Mouse (Mus musculus) adrenal gland (tissue): ENCODE measurements around the gene Slit2.

ENCODE experiments used
- intact Hi-C: fragments of 180-260 bp; cut with DNase I; formaldehyde crosslinking; loops from one replicate; pipeline ENCODE4 v1.15.1; 2025

Slit2 gene

GRCm38 (mm10) chr5:48225500-48225899 is 242.6 kb downstream of the Slit2 start:
- intact Hi-C loops, result no loop called here

- intact Hi-C loops, result no loop called here
These were observed 247.6 kb downstream of the Slit2 start for GRCm38 (mm10) chr5:48230430-48231080.

DNA sequence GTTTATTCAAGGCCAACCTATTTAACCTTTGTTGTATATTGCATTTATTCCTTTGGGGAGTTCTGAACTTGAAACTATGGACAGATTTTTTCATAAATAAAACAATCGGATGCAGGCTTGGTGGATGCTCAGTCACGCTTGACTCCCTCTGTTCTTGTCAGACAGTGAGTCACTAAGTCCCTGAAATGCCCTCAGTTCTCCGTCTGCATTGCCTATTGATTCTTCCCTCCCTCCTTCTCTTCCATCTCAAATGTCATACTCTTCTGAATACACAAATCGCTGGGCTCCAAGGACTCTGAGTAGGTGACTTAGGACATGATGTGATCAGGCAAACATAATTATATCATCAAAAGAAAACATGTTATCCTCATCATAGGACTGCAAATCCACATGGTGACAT is 251.8 kb downstream of the Slit2 start:
- intact Hi-C loops, result loop anchor here (5.0 kb wide), 1 partner anchor 97 kb away; no protein-coding TSS in a partner anchor

DNA sequence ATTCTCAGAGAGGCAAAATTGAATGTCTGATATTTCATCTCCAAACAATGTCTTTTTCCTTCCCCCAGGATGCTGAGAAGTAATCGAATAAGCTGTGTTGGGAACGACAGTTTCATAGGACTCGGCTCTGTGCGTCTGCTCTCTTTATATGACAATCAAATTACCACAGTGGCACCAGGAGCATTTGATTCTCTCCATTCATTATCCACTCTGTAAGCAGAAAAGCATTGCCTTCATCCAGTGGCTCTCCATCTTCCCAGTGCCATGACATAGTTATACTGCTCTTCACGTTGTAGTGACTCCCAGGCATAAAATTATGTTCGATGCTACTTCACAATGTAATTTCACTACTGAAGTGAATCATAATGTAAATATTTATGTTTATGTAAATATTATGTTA is 252.3 kb downstream of the Slit2 start:
- intact Hi-C loops, result loop anchor here (5.0 kb wide), 1 partner anchor 98 kb away; no protein-coding TSS in a partner anchor

GRCm38 (mm10) chr5:48240751-48241150 is 257.8 kb downstream of the Slit2 start:
- intact Hi-C loops, result loop anchor here (5.0 kb wide), 1 partner anchor 107 kb away; no protein-coding TSS in a partner anchor

DNA sequence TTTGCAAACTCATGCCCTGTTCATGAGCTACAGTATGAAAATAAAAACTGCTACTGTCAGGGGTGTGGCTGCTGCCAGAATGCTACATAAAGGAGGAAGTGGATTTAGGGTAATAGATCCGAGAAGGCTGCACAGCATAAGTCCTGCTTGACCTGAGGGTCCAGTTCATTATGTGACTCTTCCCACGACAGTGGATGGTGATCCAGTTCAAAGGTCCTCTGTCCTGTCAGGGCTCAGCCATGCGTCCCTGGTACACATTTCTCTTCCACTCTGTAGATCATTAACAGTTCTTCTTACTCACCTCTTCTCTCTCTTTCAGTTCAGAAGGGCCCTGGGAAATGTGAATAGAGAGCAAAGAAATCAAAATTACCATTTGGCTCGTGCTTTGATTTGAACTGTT is 265.4 kb downstream of the Slit2 start:
- intact Hi-C loops, result no loop called here

- intact Hi-C loops, result no loop called here
These were observed 294.6 kb downstream of the Slit2 start for GRCm38 (mm10) chr5:48277561-48277960.

DNA sequence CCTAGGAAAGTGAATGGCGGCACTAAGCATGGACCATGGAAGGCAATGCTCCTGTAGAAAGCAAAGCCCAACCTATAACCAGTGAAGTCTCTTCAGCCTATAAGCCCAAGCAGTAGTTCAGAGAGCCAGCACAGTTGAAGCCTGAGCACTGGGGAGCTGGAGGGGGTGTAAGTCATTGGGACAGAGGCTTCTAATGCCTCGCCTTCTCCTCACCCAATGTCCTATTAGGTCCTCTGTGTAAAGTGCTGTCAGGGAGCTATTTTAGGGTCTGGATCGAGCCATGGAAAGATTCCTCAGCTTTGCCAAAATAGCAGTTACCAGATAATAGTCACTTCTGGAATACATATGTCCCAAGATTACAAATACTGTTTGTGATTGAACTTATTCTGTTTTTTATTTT is 318.2 kb downstream of the Slit2 start:
- intact Hi-C loops, result no loop called here

GRCm38 (mm10) chr5:48315057-48315602 is 332.2 kb downstream of the Slit2 start:
- intact Hi-C loops, result no loop called here

GRCm38 (mm10) chr5:48320597-48320996 is 337.7 kb downstream of the Slit2 start:
- intact Hi-C loops, result no loop called here

GRCm38 (mm10) chr5:48326221-48326620 is 343.3 kb downstream of the Slit2 start:
- intact Hi-C loops, result no loop called here

- intact Hi-C loops, result no loop called here
These were observed 344.7 kb downstream of the Slit2 start, which contains the start of gene 5730480H06Rik for GRCm38 (mm10) chr5:48327652-48328051. TSS of gene 5730480H06Rik (plus strand) at chr5:48327952.

DNA sequence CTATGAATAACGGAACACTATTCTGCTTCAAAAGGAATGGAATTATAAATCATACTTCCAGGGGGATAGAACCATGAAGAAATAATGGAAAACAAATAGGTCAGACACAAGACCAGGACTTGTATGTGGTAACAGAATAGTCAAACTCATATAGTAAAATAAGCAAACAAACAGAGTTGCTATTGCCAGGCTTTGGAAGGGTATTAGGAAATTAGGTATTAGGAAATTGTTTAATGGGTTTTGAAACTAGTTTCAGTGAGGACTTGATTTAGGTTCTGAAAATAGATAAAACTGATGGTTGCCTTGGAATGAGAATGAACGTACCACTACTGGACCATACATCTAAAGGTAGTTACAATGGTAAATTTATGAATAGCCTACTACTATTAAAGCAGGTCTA is 346.8 kb downstream of the Slit2 start:
- intact Hi-C loops, result no loop called here

GRCm38 (mm10) chr5:48330817-48331216 is 347.9 kb downstream of the Slit2 start:
- intact Hi-C loops, result no loop called here

DNA sequence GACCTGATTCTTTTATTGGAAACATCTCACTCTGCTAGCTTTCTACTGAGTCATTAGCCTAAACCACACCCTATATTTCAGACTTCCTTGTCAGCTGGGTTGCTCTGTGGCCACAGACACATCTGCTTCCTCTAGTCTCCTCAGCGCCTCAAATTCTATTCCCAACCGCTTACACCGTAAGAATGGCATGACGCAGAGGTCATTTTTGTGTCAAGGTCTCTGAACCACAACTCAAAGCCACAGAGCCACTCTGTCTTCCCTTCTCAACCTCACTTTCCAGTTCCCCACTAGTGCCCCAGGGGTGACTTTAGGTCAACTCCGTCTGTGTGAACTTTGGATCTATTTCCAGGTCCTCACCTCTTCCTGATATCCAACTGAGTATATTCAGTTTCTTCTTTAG is 348.5 kb downstream of the Slit2 start:
- intact Hi-C loops, result no loop called here

GRCm38 (mm10) chr5:48333407-48333806 is 350.5 kb downstream of the Slit2 start:
- intact Hi-C loops, result no loop called here

- intact Hi-C loops, result no loop called here
These were observed 351.1 kb downstream of the Slit2 start for GRCm38 (mm10) chr5:48333884-48334513.

DNA sequence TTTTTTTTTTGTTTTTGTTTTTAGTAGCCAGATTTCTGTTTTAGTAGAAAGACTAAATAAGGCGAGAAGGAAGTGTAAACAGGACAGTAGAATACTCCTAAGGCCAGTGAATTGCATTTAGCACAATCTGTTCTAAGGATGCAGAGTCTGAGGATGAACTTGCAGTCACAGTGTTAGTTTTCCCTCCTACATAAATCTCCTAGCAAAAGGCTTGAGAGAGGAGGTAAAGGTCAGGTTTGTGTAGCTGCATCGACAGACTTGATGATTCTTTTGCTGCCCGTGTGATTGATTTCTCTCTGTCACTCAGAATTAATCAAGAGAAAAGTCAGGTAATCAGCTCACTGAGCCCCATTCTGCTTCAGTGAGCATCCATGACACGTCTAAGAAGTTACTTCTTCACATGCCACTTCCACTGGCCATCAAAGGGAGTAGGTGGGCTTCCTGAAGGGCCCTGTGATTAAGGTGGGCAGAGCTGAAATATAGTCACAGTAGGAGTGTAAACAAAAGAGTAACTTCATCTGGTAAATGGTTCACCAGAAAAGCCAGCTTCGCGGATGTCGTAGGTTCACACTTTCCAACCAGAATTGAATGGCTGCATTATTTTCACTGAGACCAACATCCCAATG is 358.0 kb downstream of the Slit2 start:
- intact Hi-C loops, result no loop called here

GRCm38 (mm10) chr5:48345095-48345982 is 362.4 kb downstream of the Slit2 start:
- intact Hi-C loops, result loop anchor here (5.0 kb wide), 2 partner anchors 103 to 218 kb away; no protein-coding TSS in a partner anchor

DNA sequence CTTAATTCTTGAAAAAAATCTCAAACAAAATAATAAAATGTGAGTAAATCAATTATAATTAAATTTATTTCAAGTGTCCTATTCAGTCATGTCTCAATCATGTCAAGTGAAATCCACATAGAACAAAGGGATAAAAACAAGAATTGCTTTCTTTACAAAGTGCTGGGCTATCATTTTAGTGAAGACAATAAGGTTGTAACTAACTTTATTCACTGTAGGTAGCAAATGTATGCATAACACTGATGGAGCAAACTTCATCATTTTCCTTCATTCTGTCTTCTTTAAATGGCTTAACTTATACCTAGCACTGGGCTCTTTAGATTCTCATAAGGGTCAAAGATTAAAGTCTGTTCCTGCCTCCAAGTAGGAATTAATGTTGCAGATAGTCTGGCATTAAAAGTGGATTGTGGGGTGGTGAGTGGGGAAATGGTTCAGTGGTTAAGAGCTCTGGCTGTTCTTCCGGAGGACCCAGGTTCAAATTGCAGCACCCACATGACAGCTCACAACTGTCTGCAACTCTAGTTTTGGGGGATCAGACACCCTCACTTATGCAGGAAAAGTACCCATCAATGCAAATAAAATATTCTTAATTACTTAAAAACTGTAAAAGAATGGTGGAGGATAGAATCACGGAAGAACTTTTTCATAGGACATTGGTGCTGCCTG is 363.2 kb downstream of the Slit2 start:
- intact Hi-C loops, result loop anchor here (5.0 kb wide), 2 partner anchors 104 to 219 kb away; no protein-coding TSS in a partner anchor
